Mouse (Mus musculus): ENCODE measurements around the gene Eif3k. TPM values are rescaled to one million over a fixed set of nuclear protein-coding genes. Genes with fewer than 3 reads are reported as not detected.
A peak's percentile ranks its signal among the peaks of the same experiment; 100 is the strongest.

Gene Eif3k
- polyA plus RNA-seq, 1 experiment from 2014 or later, result 467 TPM

GRCm38 (mm10) chr7:28931032-28931694 lies 50.5 kb downstream of the Eif3k start:
- 60% methylated on average over 7 of the region's 7 CpGs for WGBS
- Histone ChIP-seq H3K9me3 (replicated peaks; ENCODE audit: low read length) (no peaks in the 10 kb centered on the region), H3K9ac (ENCODE audit: low read depth, low read length) (no peak overlapping the region), H3K4me3 (replicated peaks; ENCODE audit: low read depth, low read length) (no peak overlapping the region), H3K27ac (peak overlapping the region; percentile 86), H3K4me1 (replicated peaks; ENCODE audit: insufficient read depth, low read length) (peaks cover 35% of the 10 kb centered on the region), H3K27me3 (ENCODE audit: insufficient read depth, low read length) (no peaks in the 10 kb centered on the region), H3K4me2 (ENCODE audit: low read length) (no peak overlapping the region), H3K36me3 (ENCODE audit: insufficient read depth, low read length) (no peaks in the 10 kb centered on the region)
- ATAC-seq (replicated peaks; ENCODE audit: low FRiP score, low read depth) (peak; percentile 90), DNase-seq (ENCODE audit: low spot score) (no peak)
- TF ChIP-seq CTCF (IDR thresholded peaks at IDR 0.05; ENCODE audit: low read depth), result no peak

GRCm38 (mm10) chr7:28930320-28931031 lies 51.2 kb downstream of the Eif3k start:
- ATAC-seq (replicated peaks; ENCODE audit: low FRiP score, low read depth) (no peak), DNase-seq (ENCODE audit: low spot score) (peak; percentile 75)
- Histone ChIP-seq H3K9ac (ENCODE audit: low read depth, low read length) (0 out of 2 replicates have a peak overlapping the region, but pooled peaks have one; percentile 18), H3K4me1 (replicated peaks; ENCODE audit: insufficient read depth, low read length) (peaks cover 42% of the 10 kb centered on the region), H3K9me3 (replicated peaks; ENCODE audit: low read length) (no peaks in the 10 kb centered on the region), H3K36me3 (ENCODE audit: insufficient read depth, low read length) (no peaks in the 10 kb centered on the region), H3K27me3 (ENCODE audit: insufficient read depth, low read length) (no peaks in the 10 kb centered on the region), H3K4me2 (ENCODE audit: low read length) (no peak overlapping the region), H3K4me3 (replicated peaks; ENCODE audit: low read depth, low read length) (no peak overlapping the region), H3K27ac (peak overlapping the region; percentile 85)
- peak; percentile 45 for TF ChIP-seq CTCF (IDR thresholded peaks at IDR 0.05; ENCODE audit: low read depth)
- 28% methylated on average over 5 of the region's 5 CpGs for WGBS

- ATAC-seq (replicated peaks; ENCODE audit: low FRiP score, low read depth) (no peak), DNase-seq (ENCODE audit: low spot score) (no peak)
- H3K4me2 ChIP-seq (ENCODE audit: low read length), result no peak overlapping the region
- H3K27me3 ChIP-seq (ENCODE audit: insufficient read depth, low read length), result no peaks in the 10 kb centered on the region
- WGBS, result 9% methylated on average over 3 of the region's 3 CpGs
- no peaks in the 10 kb centered on the region for H3K9me3 ChIP-seq (replicated peaks; ENCODE audit: low read length)
- H3K27ac ChIP-seq, result peak overlapping the region; percentile 85
- TF ChIP-seq CTCF (IDR thresholded peaks at IDR 0.05; ENCODE audit: low read depth), result no peak
- H3K4me1 ChIP-seq (replicated peaks; ENCODE audit: insufficient read depth, low read length), result peaks cover 53% of the 10 kb centered on the region
- no peak overlapping the region for H3K9ac ChIP-seq (ENCODE audit: low read depth, low read length)
- H3K36me3 ChIP-seq (ENCODE audit: insufficient read depth, low read length), result no peaks in the 10 kb centered on the region
- H3K4me3 ChIP-seq (replicated peaks; ENCODE audit: low read depth, low read length), result no peak overlapping the region
Measured at GRCm38 (mm10) chr7:28929381-28929780, 52.3 kb downstream of the Eif3k start.

GRCm38 (mm10) chr7:28926172-28926571 lies 55.5 kb downstream of the Eif3k start:
- Histone ChIP-seq H3K27me3 (ENCODE audit: insufficient read depth, low read length) (no peaks in the 10 kb centered on the region), H3K36me3 (ENCODE audit: insufficient read depth, low read length) (no peaks in the 10 kb centered on the region; the same call in 1 of the 2 replicates), H3K27ac (peak overlapping the region; percentile 92), H3K4me3 (replicated peaks; ENCODE audit: low read depth, low read length) (no peak overlapping the region), H3K9me3 (replicated peaks; ENCODE audit: low read length) (no peaks in the 10 kb centered on the region), H3K4me2 (ENCODE audit: low read length) (no peak overlapping the region; the same call in 1 of the 2 replicates), H3K9ac (ENCODE audit: low read depth, low read length) (no peak overlapping the region), H3K4me1 (replicated peaks; ENCODE audit: insufficient read depth, low read length) (peaks cover 67% of the 10 kb centered on the region)
- DNase-seq (ENCODE audit: low spot score) (no peak), ATAC-seq (replicated peaks; ENCODE audit: low FRiP score, low read depth) (no peak)
- 60% methylated on average over 2 of the region's 2 CpGs for WGBS
- no peak for TF ChIP-seq CTCF (IDR thresholded peaks at IDR 0.05; ENCODE audit: low read depth)

- WGBS, result 10% methylated on average over 9 of the region's 9 CpGs
- Histone ChIP-seq H3K27me3 (ENCODE audit: insufficient read depth, low read length) (no peaks in the 10 kb centered on the region), H3K27ac (peak overlapping the region; percentile 92), H3K9ac (ENCODE audit: low read depth, low read length) (no peak overlapping the region), H3K4me2 (ENCODE audit: low read length) (no peak overlapping the region), H3K4me3 (replicated peaks; ENCODE audit: low read depth, low read length) (no peak overlapping the region), H3K9me3 (replicated peaks; ENCODE audit: low read length) (no peaks in the 10 kb centered on the region), H3K36me3 (ENCODE audit: insufficient read depth, low read length) (no peaks in the 10 kb centered on the region; the same call in 1 of the 2 replicates), H3K4me1 (replicated peaks; ENCODE audit: insufficient read depth, low read length) (peaks cover 58% of the 10 kb centered on the region)
- peak; percentile 94 for DNase-seq (ENCODE audit: low spot score)
- 0 out of 2 replicates have a peak, but pooled peaks have one; percentile 22 for TF ChIP-seq CTCF (IDR thresholded peaks at IDR 0.05; ENCODE audit: low read depth)
- ATAC-seq (replicated peaks; ENCODE audit: low FRiP score, low read depth), result peak; percentile 91
Measured at GRCm38 (mm10) chr7:28925317-28925716, 56.3 kb downstream of the Eif3k start.

GRCm38 (mm10) chr7:28924802-28925201 lies 56.9 kb downstream of the Eif3k start:
- Histone ChIP-seq H3K9me3 (replicated peaks; ENCODE audit: low read length) (no peaks in the 10 kb centered on the region), H3K27me3 (ENCODE audit: insufficient read depth, low read length) (no peaks in the 10 kb centered on the region), H3K4me3 (replicated peaks; ENCODE audit: low read depth, low read length) (no peak overlapping the region), H3K9ac (ENCODE audit: low read depth, low read length) (no peak overlapping the region; the same call in 1 of the 2 replicates), H3K4me1 (replicated peaks; ENCODE audit: insufficient read depth, low read length) (peaks cover 57% of the 10 kb centered on the region), H3K4me2 (ENCODE audit: low read length) (no peak overlapping the region), H3K27ac (peak overlapping the region; percentile 92), H3K36me3 (ENCODE audit: insufficient read depth, low read length) (no peaks in the 10 kb centered on the region; the same call in 1 of the 2 replicates)
- no peak for ATAC-seq (replicated peaks; ENCODE audit: low FRiP score, low read depth)
- TF ChIP-seq CTCF (IDR thresholded peaks at IDR 0.05; ENCODE audit: low read depth), result no peak
- WGBS, result 62% methylated on average over 3 of the region's 3 CpGs
- DNase-seq (ENCODE audit: low spot score), result no peak
